Mouse (Mus musculus) leukemia stem cell, adult 10-12 weeks (primary cell): ENCODE results near the gene 4930522H14Rik. TPM values are rescaled to one million over a fixed set of nuclear protein-coding genes. Genes with fewer than 3 reads are reported as not detected.

ENCODE experiments used
- polyA plus RNA-seq: library from polyadenylated mRNA; stranded (reverse); fragments of >175 nt; gene quantifications from 2 replicates; pipeline ENCODE4 v1.2.3, GENCODE M21; 2012; ENCODE audit warnings: low replicate concordance

4930522H14Rik gene
- not detected in 2 replicates for polyA plus RNA-seq

DNA sequence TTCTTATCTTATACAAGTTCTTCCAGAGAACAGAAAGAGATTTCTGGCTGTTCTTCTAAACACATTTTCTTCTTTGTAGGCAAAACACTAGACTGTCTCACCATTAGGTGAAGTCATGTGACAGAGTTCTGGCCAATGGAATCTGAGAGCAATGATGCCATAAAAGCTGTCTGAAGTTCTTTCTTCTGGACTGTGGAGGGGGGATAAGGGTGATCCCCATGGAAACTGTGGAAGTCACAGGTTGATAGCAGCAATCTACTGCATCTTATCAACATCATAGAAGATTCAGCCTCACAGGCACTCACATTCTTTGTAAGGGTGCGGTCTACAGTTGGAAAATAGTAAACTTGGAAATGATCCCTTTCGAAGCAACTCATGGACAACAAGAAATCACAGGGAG is at the start of gene 4930522H14Rik:
4930522H14Rik (minus strand) TSS at position 187 of the 400 bp plus-strand sequence.

DNA sequence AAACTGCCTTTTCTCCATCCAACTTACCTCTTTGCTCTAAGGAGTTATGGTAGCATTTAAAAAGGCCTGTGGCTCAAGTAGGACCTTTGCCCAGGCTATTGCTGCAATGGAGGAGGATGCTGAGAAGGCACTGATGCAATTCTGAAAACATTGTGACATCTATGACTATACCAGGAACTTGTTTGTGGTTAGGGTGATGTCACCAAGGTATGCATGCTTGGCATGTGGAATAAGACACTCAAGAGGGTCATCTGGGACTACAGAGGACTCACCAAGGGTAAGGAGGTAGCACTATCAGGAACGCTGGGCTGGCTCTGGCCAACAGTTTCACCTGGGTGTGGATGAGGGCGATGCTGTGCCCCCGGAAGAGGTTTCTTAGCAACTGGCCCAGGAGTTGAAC is 46.5 kb downstream of the 4930522H14Rik start, which contains the start of gene Rnf11:
Rnf11 (minus strand) TSS at position 108 of the 400 bp plus-strand sequence.

Other genes with a start within 250 kb of the 4930522H14Rik start
- 1.8 and 3.0 TPM in 2 replicates for gene Ttc39a, start 124.7 kb downstream of the 4930522H14Rik start, polyA plus RNA-seq
- gene Rnf11, start 46.6 kb downstream of the 4930522H14Rik start, polyA plus RNA-seq, result 22.1 and 38.2 TPM in 2 replicates
- gene Cdkn2c, start 135.9 kb upstream of the 4930522H14Rik start, polyA plus RNA-seq, result 80.0 and 98.1 TPM in 2 replicates
- gene Faf1, start 145.3 kb upstream of the 4930522H14Rik start, polyA plus RNA-seq, result 7.8 and 14.7 TPM in 2 replicates